Mouse (Mus musculus): ENCODE data around the gene Coro1c.

DNA sequence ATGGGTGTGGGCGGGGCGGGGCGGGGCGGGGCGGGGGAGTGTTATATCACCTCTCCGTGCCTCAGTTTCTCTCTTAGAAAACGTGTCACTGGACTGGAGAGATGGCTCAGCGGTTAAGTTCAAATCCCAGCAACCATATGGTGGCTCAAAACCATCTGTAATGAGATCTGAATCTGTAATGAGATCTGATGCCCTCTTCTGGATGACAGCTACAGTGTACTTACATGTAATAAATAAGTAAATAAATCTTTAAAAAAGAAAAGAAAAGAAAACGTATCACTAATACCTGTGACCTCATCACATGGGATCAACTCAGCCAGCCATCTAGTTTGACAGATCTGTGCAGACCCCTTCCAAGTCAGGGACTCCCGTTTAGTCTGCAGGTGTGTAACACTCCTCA is 21.0 kb upstream of the Coro1c start:
- peak; percentile 31 for TF ChIP-seq CTCF (IDR thresholded peaks at IDR 0.05)
- TF ChIP-seq EP300 (IDR thresholded peaks at IDR 0.05) = no peak

Measured in lung, postnatal 0 days (tissue).